Comparison of ENCODE assay signal across 8 mouse cellular contexts in the genomic region with DNA sequence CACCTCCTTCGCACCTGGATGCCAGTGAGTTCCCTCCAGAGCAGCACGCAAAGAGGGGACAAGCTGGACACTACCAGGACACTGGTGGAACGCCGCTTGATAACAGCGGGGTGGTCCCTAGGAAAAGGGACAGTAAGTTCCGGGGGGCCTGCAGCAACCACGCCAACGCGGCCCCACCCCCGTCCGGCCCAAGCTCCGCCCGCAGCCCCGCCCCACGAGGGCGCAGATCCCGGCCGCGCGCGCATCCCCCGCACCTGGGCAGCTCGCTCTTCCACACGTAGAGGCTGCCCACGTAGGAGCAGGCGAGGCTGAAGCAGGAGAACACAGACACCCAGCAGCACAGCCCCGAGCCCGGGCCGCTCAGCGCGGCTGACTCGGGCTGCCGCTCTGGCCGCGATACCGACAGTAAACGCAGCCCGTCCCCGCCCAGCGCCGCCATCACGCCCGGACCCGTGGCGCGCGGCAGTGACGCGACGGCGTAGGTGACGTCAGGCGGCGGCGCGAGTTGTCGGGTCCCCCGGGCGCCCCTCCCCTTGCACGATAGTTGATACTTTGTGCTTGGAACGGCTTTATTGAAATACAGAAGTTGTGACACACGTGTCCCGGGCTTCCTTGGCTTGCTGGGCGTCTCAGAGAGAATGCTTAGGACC. TPM values are rescaled to one million over a fixed set of nuclear protein-coding genes. Genes with fewer than 3 reads are reported as not detected.
A peak's percentile ranks its signal among the peaks of the same experiment; 100 is the strongest.
DNase-seq lines count a peak whose midpoint lies in the region; ATAC-seq lines count a peak whose summit lies in the region.

TSS of gene Rce1 (minus strand) at position 463 of the 650 bp plus-strand sequence.

- peak; percentile 77 to 89 for DNase-seq in CD8-positive naive resting alpha-beta T cell, adult 2 months (ENCODE audit: low read depth in 2 of 2, low spot score in 2 of 2)
- DNase-seq in c-Kit-negative CD71-positive TER-119-positive erythroid progenitor cells, embryonic 14.5 days (ENCODE audit: low read depth, low spot score) = peak; percentile 77
- peak; percentile 89 for DNase-seq in forebrain, embryonic 10.5 days (ENCODE audit: extremely low spot score, low spot score)
- peak; percentile 95 for DNase-seq in kidney, postnatal 14 days
- peak; percentile 86 for DNase-seq in liver, embryonic 13.5 days
- peak; percentile 84 to 88 for DNase-seq in natural killer cell, adult 2 months (ENCODE audit: low spot score in 2 of 2)

- H3K4me3 ChIP-seq in forebrain, embryonic 10.5 days = peak within 1 kb of the TSS; percentile 87
- peak within 1 kb of the TSS; percentile 78 to 82 for H3K4me3 ChIP-seq in heart, embryonic 14.5 days (ENCODE audit: control insufficient read depth in 1 of 2, insufficient read depth in 1 of 2, low read depth in 1 of 2, low read length in 2 of 2)
- peak within 1 kb of the TSS; percentile 90 for H3K4me3 ChIP-seq in liver, embryonic 13.5 days (replicated peaks)
- H3K4me3 ChIP-seq in stomach, embryonic 14.5 days (ENCODE audit: low read depth, low read length) = peak within 1 kb of the TSS; percentile 68

- ATAC-seq in heart, embryonic 14.5 days (ENCODE audit: insufficient number of reproducible peaks, insufficient read depth, low FRiP score, low read depth) = peak; percentile 84
- peak; percentile 89 for ATAC-seq in liver, embryonic 13.5 days (ENCODE audit: low read depth)
- ATAC-seq in stomach, embryonic 14.5 days (ENCODE audit: insufficient number of reproducible peaks, insufficient read depth, low FRiP score, low read depth) = peak; percentile 90

- peaks cover 55% of the 10 kb centered on the region for H3K4me1 ChIP-seq in forebrain, embryonic 10.5 days
- H3K4me1 ChIP-seq in heart, embryonic 14.5 days (ENCODE audit: control insufficient read depth in 2 of 2, insufficient read depth in 2 of 2, low read length in 2 of 2) = peaks cover 5 to 13% of the 10 kb centered on the region in 2 experiments; a peak in 3 of 4 replicates
- H3K4me1 ChIP-seq in liver, embryonic 13.5 days (replicated peaks) = peaks cover 44% of the 10 kb centered on the region
- peaks cover 12% of the 10 kb centered on the region; the same call in 1 of the 2 replicates for H3K4me1 ChIP-seq in stomach, embryonic 14.5 days (ENCODE audit: control insufficient read depth, insufficient read depth, low read length)

- peak within 1 kb of the TSS; percentile 73 for H3K4me2 ChIP-seq in heart, embryonic 14.5 days (ENCODE audit: low read length)
- peak within 1 kb of the TSS; percentile 94 for H3K4me2 ChIP-seq in liver, embryonic 13.5 days
- H3K4me2 ChIP-seq in stomach, embryonic 14.5 days (replicated peaks; ENCODE audit: low read depth, low read length) = peak within 1 kb of the TSS; percentile 84

- peaks cover 39% of the 10 kb centered on the region for H3K36me3 ChIP-seq in forebrain, embryonic 10.5 days (replicated peaks)
- H3K36me3 ChIP-seq in heart, embryonic 14.5 days (ENCODE audit: control insufficient read depth, insufficient read depth, low read length) = peaks cover 34% of the 10 kb centered on the region
- peaks cover 39% of the 10 kb centered on the region for H3K36me3 ChIP-seq in liver, embryonic 13.5 days
- peaks cover 30% of the 10 kb centered on the region for H3K36me3 ChIP-seq in stomach, embryonic 14.5 days (ENCODE audit: control insufficient read depth, insufficient read depth, low read length)

- no peaks in the 10 kb centered on the region for H3K27me3 ChIP-seq in forebrain, embryonic 10.5 days (ENCODE audit: poor library complexity, severe bottlenecking)
- no peaks in the 10 kb centered on the region for H3K27me3 ChIP-seq in heart, embryonic 14.5 days (ENCODE audit: control insufficient read depth, insufficient read depth, low read length)
- no peaks in the 10 kb centered on the region for H3K27me3 ChIP-seq in liver, embryonic 13.5 days
- no peaks in the 10 kb centered on the region for H3K27me3 ChIP-seq in stomach, embryonic 14.5 days (ENCODE audit: control insufficient read depth, insufficient read depth, low read length)

- 0% methylated on average over 63 of the region's 64 CpGs for WGBS in forebrain, embryonic 10.5 days
- WGBS in heart, embryonic 14.5 days = under 1% methylated on average over 64 of the region's 64 CpGs
- WGBS in liver, embryonic 13.5 days (ENCODE audit: insufficient replicate concordance) = under 1% methylated on average over 64 of the region's 64 CpGs
- under 1% methylated on average over 64 of the region's 64 CpGs for WGBS in stomach, embryonic 14.5 days

- peak within 1 kb of the TSS; percentile 90 for H3K9ac ChIP-seq in heart, embryonic 14.5 days (ENCODE audit: low read length)
- peak within 1 kb of the TSS; percentile 97 for H3K9ac ChIP-seq in liver, embryonic 13.5 days
- peak within 1 kb of the TSS; percentile 87 for H3K9ac ChIP-seq in stomach, embryonic 14.5 days (replicated peaks; ENCODE audit: low read depth, low read length)

- peak within 1 kb of the TSS; percentile 95 for H3K27ac ChIP-seq in forebrain, embryonic 10.5 days
- peak within 1 kb of the TSS; percentile 78 to 80 for H3K27ac ChIP-seq in heart, embryonic 14.5 days (replicated peaks in 1 of 2; ENCODE audit: control insufficient read depth in 1 of 2, insufficient read depth in 1 of 2, low read depth in 2 of 2, low read length in 2 of 2)
- H3K27ac ChIP-seq in liver, embryonic 13.5 days = peak within 1 kb of the TSS; percentile 89
- peak within 1 kb of the TSS; percentile 89 for H3K27ac ChIP-seq in stomach, embryonic 14.5 days (ENCODE audit: low read length)

- no peaks in the 10 kb centered on the region for H3K9me3 ChIP-seq in forebrain, embryonic 10.5 days
- no peaks in the 10 kb centered on the region for H3K9me3 ChIP-seq in heart, embryonic 14.5 days (ENCODE audit: control insufficient read depth, low read length)
- H3K9me3 ChIP-seq in liver, embryonic 13.5 days (replicated peaks) = no peaks in the 10 kb centered on the region
- no peaks in the 10 kb centered on the region for H3K9me3 ChIP-seq in stomach, embryonic 14.5 days (ENCODE audit: control insufficient read depth, low read depth, low read length)

RNA-seq across cellular contexts. Expression of gene Rce1, which starts in this region (rescaled TPM):
- 84.3 and 84.9 TPM in 2 replicates for polyA plus RNA-seq in forebrain, embryonic 10.5 days (2016; fragmentation: Nextera tagmentation; extraction: Ambion mirVana)
- polyA plus RNA-seq in heart, embryonic 14.5 days (2014; fragmentation: Nextera tagmentation; extraction: Ambion mirVana) = 35.8 and 38.5 TPM in 2 replicates
- 31.3 and 32.3 TPM in 2 replicates for polyA plus RNA-seq in liver, embryonic 13.5 days (2015; fragmentation: Nextera tagmentation; extraction: Ambion mirVana)
- 62.2 and 69.6 TPM in 2 replicates for polyA plus RNA-seq in stomach, embryonic 14.5 days (2014; fragmentation: Nextera tagmentation; extraction: Ambion mirVana)

Comparison
In these comparisons a context has a peak if more than half of its experiments do, and no peak if none do; other contexts are left out.
1. Peak in every context shown above with its lines: DNase-seq, ATAC-seq, H3K4me3 ChIP-seq and H3K27ac ChIP-seq.